Mouse (Mus musculus) cerebellum, adult 11 months (tissue): ENCODE measurements at regions not wholly inside any gene's neighbourhood (a gene's known extent, or its start where the extent isn't known, plus 50 kb on each side); places are given as distances from the start of the nearest gene placed in this dataset.

Experiments
- DNase-seq: peaks from one replicate; pipeline ENCODE4 v3.0.0; 2022

GRCm38 (mm10) chr8:6813816-6814215 is 1708.7 kb upstream of the Slc10a2 start:
- no peak for DNase-seq

GRCm38 (mm10) chr8:6807116-6807515 is 1702.0 kb upstream of the Slc10a2 start:
- no peak for DNase-seq

GRCm38 (mm10) chr8:6803199-6803598 is 1698.0 kb upstream of the Slc10a2 start:
- no peak for DNase-seq

GRCm38 (mm10) chr8:6801076-6801475 is 1695.9 kb upstream of the Slc10a2 start:
- DNase-seq, result no peak

GRCm38 (mm10) chr8:6789096-6789495 is 1683.9 kb upstream of the Slc10a2 start:
- no peak for DNase-seq

GRCm38 (mm10) chr8:6780983-6781382 is 1675.8 kb upstream of the Slc10a2 start:
- no peak for DNase-seq

- DNase-seq, result no peak
These were observed 1670.0 kb upstream of the Slc10a2 start for GRCm38 (mm10) chr8:6775103-6775502.

- DNase-seq, result no peak
These were observed 1624.4 kb upstream of the Slc10a2 start for GRCm38 (mm10) chr8:6729571-6729970.

GRCm38 (mm10) chr8:6708886-6709449 is 1603.8 kb upstream of the Slc10a2 start:
- DNase-seq, result no peak

GRCm38 (mm10) chr8:6688595-6688994 is 1583.4 kb upstream of the Slc10a2 start:
- DNase-seq, result no peak

- DNase-seq, result no peak
These were observed 1553.7 kb upstream of the Slc10a2 start for GRCm38 (mm10) chr8:6658860-6659259.

- DNase-seq, result no peak
These were observed 1552.4 kb upstream of the Slc10a2 start for GRCm38 (mm10) chr8:6657451-6657990.

- DNase-seq, result no peak
These were observed 1547.0 kb upstream of the Slc10a2 start for GRCm38 (mm10) chr8:6652180-6652579.

- no peak for DNase-seq
These were observed 1542.9 kb upstream of the Slc10a2 start for GRCm38 (mm10) chr8:6648083-6648482.

GRCm38 (mm10) chr8:6645287-6645957 is 1540.3 kb upstream of the Slc10a2 start:
- no peak for DNase-seq

- no peak for DNase-seq
These were observed 1539.2 kb upstream of the Slc10a2 start for GRCm38 (mm10) chr8:6644396-6644795.

- DNase-seq, result no peak
These were observed 1521.9 kb upstream of the Slc10a2 start for GRCm38 (mm10) chr8:6627009-6627557.

GRCm38 (mm10) chr8:6608891-6609290 is 1503.7 kb upstream of the Slc10a2 start:
- DNase-seq, result no peak

GRCm38 (mm10) chr8:6606854-6607535 is 1501.8 kb upstream of the Slc10a2 start:
- DNase-seq, result no peak

GRCm38 (mm10) chr8:6604232-6604804 is 1499.2 kb upstream of the Slc10a2 start:
- DNase-seq, result no peak

GRCm38 (mm10) chr8:6590146-6590545 is 1485.0 kb upstream of the Slc10a2 start:
- no peak for DNase-seq

- no peak for DNase-seq
These were observed 1478.4 kb upstream of the Slc10a2 start for GRCm38 (mm10) chr8:6583337-6584096.

GRCm38 (mm10) chr8:6582732-6583131 is 1477.6 kb upstream of the Slc10a2 start:
- no peak for DNase-seq
